Mouse (Mus musculus): Measurements from ENCODE around the gene Ccl2.

DNA sequence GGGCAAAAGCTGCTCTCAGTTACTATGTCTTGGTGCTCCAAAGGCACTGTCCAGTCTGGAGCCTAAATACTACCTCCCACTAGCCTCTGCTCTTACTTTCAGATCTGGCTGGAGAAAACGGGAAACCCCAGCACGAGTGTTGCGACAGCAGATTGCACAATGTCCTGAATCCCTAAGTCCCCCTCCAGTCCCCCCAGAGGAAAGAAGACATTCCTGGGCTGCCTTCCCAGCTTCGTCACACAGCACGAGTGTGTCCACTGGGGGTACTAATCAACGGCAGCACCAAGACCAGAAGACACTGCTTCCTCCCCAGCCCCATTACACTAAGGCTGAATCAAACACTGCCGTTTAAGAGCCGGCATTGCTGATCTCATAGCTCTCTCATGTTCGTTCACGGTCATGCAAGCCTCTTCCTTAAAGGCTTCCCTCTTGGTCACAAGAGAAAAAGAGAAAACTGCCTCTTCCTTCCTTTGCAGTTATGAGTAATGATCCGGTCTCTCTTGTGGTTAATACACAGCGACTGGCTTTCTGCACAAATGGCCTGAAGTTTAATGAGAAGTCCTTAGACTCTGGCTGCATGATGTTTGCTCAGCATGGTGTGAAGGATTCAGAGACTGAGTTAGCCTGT, 28.5 kb upstream of the Ccl2 start:
- TF ChIP-seq CTCF (IDR thresholded peaks at IDR 0.05 in 2 of 3, conservative IDR thresholded peaks at IDR 0.05 in 1 of 3; ENCODE audit: control insufficient read depth in 1 of 3, insufficient read depth in 1 of 3, low read depth in 2 of 3, low read length in 3 of 3, poor library complexity in 1 of 3, severe bottlenecking in 1 of 3) (no peak), CHD1 (IDR thresholded peaks at IDR 0.05; ENCODE audit: low read depth, low read length) (no peak), USF1 (IDR thresholded peaks at IDR 0.05; ENCODE audit: low read depth, low read length) (no peak), MEF2A (IDR thresholded peaks at IDR 0.05; ENCODE audit: extremely low read depth, insufficient replicate concordance, low read depth, low read length, poor library complexity, severe bottlenecking) (no peak), TBP (IDR thresholded peaks at IDR 0.05; ENCODE audit: low read depth, low read length) (no peak), USF2 (IDR thresholded peaks at IDR 0.05; ENCODE audit: borderline replicate concordance in 1 of 2, insufficient read depth in 1 of 2, low read depth in 1 of 2, low read length in 2 of 2) (no peak), UBTF (IDR thresholded peaks at IDR 0.05; ENCODE audit: borderline replicate concordance, insufficient read depth, low read depth, low read length) (no peak), MAX (IDR thresholded peaks at IDR 0.05; ENCODE audit: low read length) (no peak), ZC3H11A (IDR thresholded peaks at IDR 0.05; ENCODE audit: low read depth, low read length) (no peak), ETS1 (IDR thresholded peaks at IDR 0.05; ENCODE audit: low read depth, low read length) (no peak), POLR2AphosphoS5 (IDR thresholded peaks at IDR 0.05; ENCODE audit: borderline replicate concordance, low read depth, low read length) (no peak), ZMIZ1 (IDR thresholded peaks at IDR 0.05; ENCODE audit: low read depth, low read length) (no peak)
